Mouse (Mus musculus): ENCODE measurements around the gene Dab2. TPM values are rescaled to one million over a fixed set of nuclear protein-coding genes. Genes with fewer than 3 reads are reported as not detected.

The Dab2 gene
- polyA plus RNA-seq, 1 experiment from 2014 or later, result 66.0 TPM

DNA sequence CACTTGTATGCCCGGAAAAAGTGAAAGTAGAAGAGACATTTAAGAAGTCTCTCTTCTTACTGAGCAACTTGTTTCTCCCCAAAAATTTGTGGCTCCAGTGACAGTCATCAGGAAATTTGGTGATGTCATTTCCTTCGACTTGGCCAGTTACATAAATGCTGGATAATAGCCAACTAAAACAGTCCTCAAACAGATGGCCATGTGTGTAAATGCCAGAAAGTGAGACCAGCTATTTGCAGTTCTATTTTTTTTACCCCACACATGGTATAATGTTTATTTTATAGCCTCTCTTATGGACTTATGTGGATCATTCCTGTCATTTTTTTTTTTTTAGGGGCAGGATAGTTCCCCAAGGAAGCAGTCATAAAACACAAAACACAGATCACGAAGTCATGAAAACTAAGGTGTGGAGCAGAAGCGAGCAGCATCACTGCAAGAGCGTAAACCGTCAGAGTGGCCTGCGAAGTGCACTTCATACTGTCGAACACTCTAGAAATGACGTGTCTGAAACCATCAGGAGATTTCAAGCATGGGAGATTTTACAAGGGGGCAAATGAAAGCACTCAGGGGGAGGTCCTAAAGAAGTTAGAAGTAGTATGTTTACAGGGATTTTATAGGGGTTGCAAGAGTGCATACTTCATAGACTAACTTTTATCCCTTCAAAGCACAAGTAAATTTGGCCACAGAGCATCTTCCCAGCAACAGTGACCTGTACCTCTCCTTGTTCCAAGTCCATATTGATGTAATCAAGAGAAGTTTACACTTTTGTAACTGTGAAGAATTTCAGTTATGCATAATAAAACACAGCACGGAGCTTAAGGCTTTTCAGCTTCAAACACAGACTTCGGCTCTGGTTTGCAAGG, 20.8 kb upstream of the Dab2 start:
- no peak overlapping the region for H3K9ac ChIP-seq (replicated peaks; ENCODE audit: low read depth, low read length)
- H3K36me3 ChIP-seq (ENCODE audit: control insufficient read depth, insufficient read depth, low read length), result no peaks in the 10 kb centered on the region
- peaks cover 8% of the 10 kb centered on the region; the same call in 1 of the 2 replicates for H3K4me1 ChIP-seq (ENCODE audit: control insufficient read depth, insufficient read depth, low read length)
- no peak overlapping the region for H3K4me3 ChIP-seq (ENCODE audit: low read depth, low read length)
- 42% methylated on average over 11 of the region's 11 CpGs for WGBS
- H3K27ac ChIP-seq (ENCODE audit: low read length), result no peak overlapping the region
- no peaks in the 10 kb centered on the region for H3K9me3 ChIP-seq (ENCODE audit: control insufficient read depth, low read depth, low read length)
- H3K4me2 ChIP-seq (replicated peaks; ENCODE audit: low read depth, low read length), result no peak overlapping the region
- H3K27me3 ChIP-seq (ENCODE audit: control insufficient read depth, insufficient read depth, low read length), result no peaks in the 10 kb centered on the region
- no peak for ATAC-seq (ENCODE audit: insufficient number of reproducible peaks, insufficient read depth, low FRiP score, low read depth)

DNA sequence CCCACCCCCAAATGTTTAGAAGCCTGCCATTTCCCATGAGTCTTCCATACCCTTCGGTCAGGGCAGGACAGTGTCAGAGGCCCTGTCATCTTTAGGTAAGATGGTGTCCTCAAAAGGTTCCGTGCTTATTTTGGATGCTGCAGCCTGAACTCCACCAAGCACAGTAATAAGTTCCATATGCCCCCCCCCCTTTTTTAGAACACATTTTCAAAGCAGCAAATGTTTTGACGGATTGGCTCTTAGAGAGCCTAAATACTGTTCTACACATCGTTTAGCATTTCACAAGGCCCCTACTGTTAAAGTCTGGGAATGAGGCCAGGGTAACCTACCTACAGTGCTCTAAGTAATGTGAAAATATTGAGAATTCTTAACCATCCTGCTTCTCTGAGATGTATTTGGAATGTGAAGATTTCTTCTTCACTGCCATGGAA, 19.6 kb upstream of the Dab2 start:
- Histone ChIP-seq H3K4me1 (ENCODE audit: control insufficient read depth, insufficient read depth, low read length) (peaks cover 8% of the 10 kb centered on the region; the same call in 1 of the 2 replicates), H3K4me2 (replicated peaks; ENCODE audit: low read depth, low read length) (no peak overlapping the region), H3K4me3 (ENCODE audit: low read depth, low read length) (no peak overlapping the region), H3K27ac (ENCODE audit: low read length) (peak overlapping the region; percentile 33; the same call in 1 of the 2 replicates), H3K9ac (replicated peaks; ENCODE audit: low read depth, low read length) (no peak overlapping the region), H3K36me3 (ENCODE audit: control insufficient read depth, insufficient read depth, low read length) (no peaks in the 10 kb centered on the region), H3K9me3 (ENCODE audit: control insufficient read depth, low read depth, low read length) (no peaks in the 10 kb centered on the region), H3K27me3 (ENCODE audit: control insufficient read depth, insufficient read depth, low read length) (no peaks in the 10 kb centered on the region)
- WGBS, result 24% methylated on average over 4 of the region's 4 CpGs
- ATAC-seq (ENCODE audit: insufficient number of reproducible peaks, insufficient read depth, low FRiP score, low read depth), result peak; percentile 65; the same call in 1 of the 2 replicates

DNA sequence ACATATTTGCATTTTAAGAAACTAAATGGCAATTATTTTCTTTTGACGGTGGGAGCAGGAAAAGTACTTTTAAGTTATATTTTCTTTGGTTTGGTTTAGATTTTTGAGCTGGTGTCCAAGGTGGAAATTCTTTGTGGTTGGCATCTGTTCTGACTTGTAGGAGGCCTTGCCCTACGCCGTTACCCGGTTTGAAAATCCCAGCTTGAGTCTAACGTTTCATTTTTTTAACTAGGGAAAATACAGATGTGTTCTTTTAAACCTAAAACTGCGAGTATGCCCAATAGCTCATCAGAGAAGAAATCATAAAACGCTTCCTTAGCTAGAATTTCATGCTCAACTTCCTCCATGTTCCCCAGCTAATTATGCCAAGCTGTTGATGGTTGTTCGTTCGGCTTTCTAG, 16.3 kb upstream of the Dab2 start:
- H3K36me3 ChIP-seq (ENCODE audit: control insufficient read depth, insufficient read depth, low read length), result no peaks in the 10 kb centered on the region
- no peak for ATAC-seq (ENCODE audit: insufficient number of reproducible peaks, insufficient read depth, low FRiP score, low read depth)
- H3K27me3 ChIP-seq (ENCODE audit: control insufficient read depth, insufficient read depth, low read length), result no peaks in the 10 kb centered on the region
- H3K9me3 ChIP-seq (ENCODE audit: control insufficient read depth, low read depth, low read length), result no peaks in the 10 kb centered on the region
- peaks cover 8% of the 10 kb centered on the region; the same call in 1 of the 2 replicates for H3K4me1 ChIP-seq (ENCODE audit: control insufficient read depth, insufficient read depth, low read length)
- no peak overlapping the region for H3K9ac ChIP-seq (replicated peaks; ENCODE audit: low read depth, low read length)
- no peak overlapping the region for H3K27ac ChIP-seq (ENCODE audit: low read length)
- WGBS, result 81% methylated on average over 9 of the region's 9 CpGs
- H3K4me3 ChIP-seq (ENCODE audit: low read depth, low read length), result no peak overlapping the region
- no peak overlapping the region for H3K4me2 ChIP-seq (replicated peaks; ENCODE audit: low read depth, low read length)

DNA sequence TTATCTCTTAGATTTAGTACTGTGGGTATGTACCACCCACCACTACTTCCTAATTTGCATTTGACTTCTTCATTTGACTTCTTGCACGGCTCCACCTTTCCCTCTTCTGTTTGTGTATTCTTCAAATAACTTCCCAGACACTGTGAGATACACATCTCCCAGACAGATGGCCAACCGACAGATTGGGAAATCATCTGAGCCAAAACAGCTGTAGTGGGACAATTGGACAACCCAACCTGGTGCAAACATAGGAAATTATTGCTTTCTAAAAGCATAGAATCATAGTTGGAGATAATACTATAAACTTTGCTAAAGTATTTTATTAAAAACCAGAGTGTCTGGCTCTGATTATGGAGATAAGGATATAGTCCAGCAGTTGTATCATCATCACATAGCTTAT, 3.5 kb upstream of the Dab2 start:
- H3K27ac ChIP-seq (ENCODE audit: low read length), result no peak overlapping the region
- ATAC-seq (ENCODE audit: insufficient number of reproducible peaks, insufficient read depth, low FRiP score, low read depth), result no peak
- no peaks in the 10 kb centered on the region for H3K4me1 ChIP-seq (ENCODE audit: control insufficient read depth, insufficient read depth, low read length)
- H3K27me3 ChIP-seq (ENCODE audit: control insufficient read depth, insufficient read depth, low read length), result no peaks in the 10 kb centered on the region
- H3K4me2 ChIP-seq (replicated peaks; ENCODE audit: low read depth, low read length), result no peak overlapping the region
- H3K4me3 ChIP-seq (ENCODE audit: low read depth, low read length), result no peak overlapping the region
- H3K36me3 ChIP-seq (ENCODE audit: control insufficient read depth, insufficient read depth, low read length), result no peaks in the 10 kb centered on the region
- H3K9me3 ChIP-seq (ENCODE audit: control insufficient read depth, low read depth, low read length), result no peaks in the 10 kb centered on the region
- 28% methylated on average over 2 of the region's 2 CpGs for WGBS
- H3K9ac ChIP-seq (replicated peaks; ENCODE audit: low read depth, low read length), result no peak overlapping the region

- no peaks in the 10 kb centered on the region for H3K4me1 ChIP-seq (ENCODE audit: control insufficient read depth, insufficient read depth, low read length)
- H3K9me3 ChIP-seq (ENCODE audit: control insufficient read depth, low read depth, low read length), result no peaks in the 10 kb centered on the region
- ATAC-seq (ENCODE audit: insufficient number of reproducible peaks, insufficient read depth, low FRiP score, low read depth), result no peak
- H3K9ac ChIP-seq (replicated peaks; ENCODE audit: low read depth, low read length), result no peak overlapping the region
- H3K4me3 ChIP-seq (ENCODE audit: low read depth, low read length), result no peak overlapping the region
- no peak overlapping the region for H3K27ac ChIP-seq (ENCODE audit: low read length)
- no peak overlapping the region for H3K4me2 ChIP-seq (replicated peaks; ENCODE audit: low read depth, low read length)
- H3K27me3 ChIP-seq (ENCODE audit: control insufficient read depth, insufficient read depth, low read length), result no peaks in the 10 kb centered on the region
- H3K36me3 ChIP-seq (ENCODE audit: control insufficient read depth, insufficient read depth, low read length), result no peaks in the 10 kb centered on the region
- WGBS, result 89% methylated on average over 3 of the region's 3 CpGs
Measured at GRCm38 (mm10) chr15:6298726-6299125, 862 bp upstream of the Dab2 start.

DNA sequence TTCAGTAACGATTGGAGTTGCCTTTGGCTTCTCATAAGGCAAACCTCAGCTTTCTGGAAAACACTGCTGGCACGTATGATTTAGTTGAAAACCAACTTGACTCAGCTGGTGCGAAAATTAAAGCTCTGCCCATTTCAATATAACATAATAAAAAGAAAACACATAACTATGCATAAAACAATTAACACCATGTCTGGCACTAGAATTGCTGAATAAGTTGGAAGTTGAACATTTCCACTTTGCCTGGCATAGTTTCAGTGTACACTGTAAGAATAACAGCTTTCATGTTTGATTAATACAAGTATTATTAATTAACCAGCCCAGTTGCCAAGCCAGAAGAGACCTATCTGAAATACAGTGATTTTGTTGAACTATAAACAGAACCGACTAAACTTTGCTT, 2.6 kb downstream of the Dab2 start:
- no peak for ATAC-seq (ENCODE audit: insufficient number of reproducible peaks, insufficient read depth, low FRiP score, low read depth)
- Histone ChIP-seq H3K9me3 (ENCODE audit: control insufficient read depth, low read depth, low read length) (no peaks in the 10 kb centered on the region), H3K4me2 (replicated peaks; ENCODE audit: low read depth, low read length) (no peak overlapping the region), H3K27me3 (ENCODE audit: control insufficient read depth, insufficient read depth, low read length) (no peaks in the 10 kb centered on the region), H3K4me3 (ENCODE audit: low read depth, low read length) (no peak overlapping the region), H3K4me1 (ENCODE audit: control insufficient read depth, insufficient read depth, low read length) (no peaks in the 10 kb centered on the region), H3K27ac (ENCODE audit: low read length) (no peak overlapping the region), H3K36me3 (ENCODE audit: control insufficient read depth, insufficient read depth, low read length) (no peaks in the 10 kb centered on the region), H3K9ac (replicated peaks; ENCODE audit: low read depth, low read length) (no peak overlapping the region)
- 61% methylated on average over 4 of the region's 4 CpGs for WGBS

DNA sequence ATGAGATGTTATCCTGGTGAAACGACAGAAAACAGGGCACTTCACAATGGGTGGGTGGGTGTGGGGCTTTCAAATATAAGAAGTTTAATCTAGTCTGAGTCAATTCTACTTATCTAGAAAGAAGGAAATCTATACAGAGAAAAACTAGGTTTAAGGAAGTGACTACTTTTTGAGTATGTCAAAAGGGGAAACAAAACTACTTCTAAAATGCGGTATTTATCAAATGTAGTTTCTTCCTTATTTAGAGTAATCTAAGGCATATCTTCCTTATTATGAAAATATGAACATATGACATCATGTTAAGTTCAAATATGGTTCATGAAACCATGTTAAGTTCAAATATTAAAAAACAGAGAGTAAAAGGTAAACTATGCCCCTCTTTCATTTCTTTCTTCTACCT, 4.2 kb downstream of the Dab2 start:
- Histone ChIP-seq H3K4me1 (ENCODE audit: control insufficient read depth, insufficient read depth, low read length) (no peaks in the 10 kb centered on the region), H3K9me3 (ENCODE audit: control insufficient read depth, low read depth, low read length) (no peaks in the 10 kb centered on the region), H3K4me3 (ENCODE audit: low read depth, low read length) (no peak overlapping the region), H3K36me3 (ENCODE audit: control insufficient read depth, insufficient read depth, low read length) (no peaks in the 10 kb centered on the region), H3K4me2 (replicated peaks; ENCODE audit: low read depth, low read length) (no peak overlapping the region), H3K27me3 (ENCODE audit: control insufficient read depth, insufficient read depth, low read length) (no peaks in the 10 kb centered on the region), H3K9ac (replicated peaks; ENCODE audit: low read depth, low read length) (no peak overlapping the region), H3K27ac (ENCODE audit: low read length) (no peak overlapping the region)
- 71% methylated on average over 2 of the region's 2 CpGs for WGBS
- no peak for ATAC-seq (ENCODE audit: insufficient number of reproducible peaks, insufficient read depth, low FRiP score, low read depth)

DNA sequence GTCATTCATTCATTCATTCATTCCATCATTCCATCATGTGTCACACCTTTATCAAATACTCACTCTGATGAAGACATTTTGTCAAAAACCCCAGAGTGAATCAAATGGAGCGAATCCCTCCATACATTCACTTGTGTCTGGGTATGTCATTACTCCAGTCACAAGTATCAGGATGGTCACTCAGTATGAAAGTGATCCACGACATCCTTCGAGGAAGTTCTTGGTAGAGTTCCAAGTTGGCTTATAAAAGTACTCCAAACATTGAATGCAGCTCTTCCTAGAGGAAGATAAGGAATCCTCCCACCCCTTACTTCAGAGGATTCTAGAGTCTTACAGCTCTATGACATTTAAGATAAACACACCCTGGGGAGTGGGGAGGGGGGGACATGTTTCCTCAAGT, 10.0 kb downstream of the Dab2 start:
- H3K9me3 ChIP-seq (ENCODE audit: control insufficient read depth, low read depth, low read length), result no peaks in the 10 kb centered on the region
- H3K36me3 ChIP-seq (ENCODE audit: control insufficient read depth, insufficient read depth, low read length), result no peaks in the 10 kb centered on the region
- no peak for ATAC-seq (ENCODE audit: insufficient number of reproducible peaks, insufficient read depth, low FRiP score, low read depth)

GRCm38 (mm10) chr15:6310417-6310816, 10.8 kb downstream of the Dab2 start:
- Histone ChIP-seq H3K4me2 (replicated peaks; ENCODE audit: low read depth, low read length) (no peak overlapping the region), H3K4me1 (ENCODE audit: control insufficient read depth, insufficient read depth, low read length) (no peaks in the 10 kb centered on the region), H3K27me3 (ENCODE audit: control insufficient read depth, insufficient read depth, low read length) (no peaks in the 10 kb centered on the region), H3K36me3 (ENCODE audit: control insufficient read depth, insufficient read depth, low read length) (no peaks in the 10 kb centered on the region), H3K4me3 (ENCODE audit: low read depth, low read length) (no peak overlapping the region), H3K9me3 (ENCODE audit: control insufficient read depth, low read depth, low read length) (no peaks in the 10 kb centered on the region), H3K9ac (replicated peaks; ENCODE audit: low read depth, low read length) (no peak overlapping the region), H3K27ac (ENCODE audit: low read length) (no peak overlapping the region)
- no peak for ATAC-seq (ENCODE audit: insufficient number of reproducible peaks, insufficient read depth, low FRiP score, low read depth)
- WGBS, result 76% methylated on average over 4 of the region's 4 CpGs

More for the DNA sequence above, 10.0 kb downstream of the Dab2 start:
- no peaks in the 10 kb centered on the region for H3K27me3 ChIP-seq (ENCODE audit: control insufficient read depth, insufficient read depth, low read length)
- no peak overlapping the region for H3K4me3 ChIP-seq (ENCODE audit: low read depth, low read length)
- H3K27ac ChIP-seq (ENCODE audit: low read length), result no peak overlapping the region
- H3K9ac ChIP-seq (replicated peaks; ENCODE audit: low read depth, low read length), result no peak overlapping the region
- 74% methylated on average over 3 of the region's 3 CpGs for WGBS
- H3K4me1 ChIP-seq (ENCODE audit: control insufficient read depth, insufficient read depth, low read length), result no peaks in the 10 kb centered on the region
- no peak overlapping the region for H3K4me2 ChIP-seq (replicated peaks; ENCODE audit: low read depth, low read length)
